In the genomic region with DNA sequence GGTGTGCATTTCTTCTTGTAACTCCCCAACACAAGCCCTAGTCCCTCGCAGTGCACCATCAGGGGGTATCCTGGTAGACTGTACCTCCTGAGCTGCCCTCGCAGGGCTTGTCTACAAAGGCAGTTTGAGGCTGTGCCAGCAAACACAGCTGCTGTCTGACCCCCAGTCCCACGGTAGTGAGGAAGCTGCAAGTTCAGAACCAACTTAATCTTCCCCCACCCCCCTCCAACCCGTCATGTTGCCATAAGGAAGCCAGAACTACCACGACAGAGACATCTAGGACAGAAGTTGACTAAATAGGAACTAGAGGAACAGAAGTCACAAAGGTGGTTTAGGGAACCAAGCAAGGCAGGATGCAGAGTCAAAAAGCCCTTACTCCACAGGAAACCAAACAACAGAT, we compare ENCODE assay signal across 8 mouse cellular contexts. TPM values are rescaled to one million over a fixed set of nuclear protein-coding genes. Genes with fewer than 3 reads are reported as not detected.
DNase-seq lines count a peak whose midpoint lies in the region; ATAC-seq and TF ChIP-seq lines count a peak whose summit lies in the region.

No protein-coding gene starts in this region.

- peaks cover 13% of the 10 kb centered on the region; the same call in 1 of the 2 replicates for H3K9me3 ChIP-seq in limb, embryonic 12.5 days

- H3K27ac ChIP-seq in thymus, adult 2 months (ENCODE audit: control insufficient read depth, insufficient read depth, low read length), result peak overlapping the region; percentile 58; the same call in 1 of the 2 replicates
- H3K27ac ChIP-seq in limb, embryonic 12.5 days, result peak overlapping the region; percentile 97

- peaks cover 59% of the 10 kb centered on the region for H3K4me1 ChIP-seq in thymus, adult 2 months (replicated peaks; ENCODE audit: control insufficient read depth, insufficient read depth, low read length)
- peaks cover 63% of the 10 kb centered on the region for H3K4me1 ChIP-seq in limb, embryonic 12.5 days (replicated peaks)

- peak overlapping the region; percentile 46 for H3K4me2 ChIP-seq in limb, embryonic 12.5 days

- WGBS in thymus, adult 2 months, result 7% methylated on average over 5 of the region's 5 CpGs
- 14% methylated on average over 5 of the region's 5 CpGs for WGBS in limb, embryonic 12.5 days

- H3K4me3 ChIP-seq in thymus, adult 2 months (ENCODE audit: control insufficient read depth, insufficient read depth, low read length), result no peak overlapping the region
- H3K4me3 ChIP-seq in limb, embryonic 12.5 days (replicated peaks), result no peak overlapping the region

- no peak for TF ChIP-seq POLR2A in thymus, adult 2 months (IDR thresholded peaks at IDR 0.05; ENCODE audit: control insufficient read depth, extremely low read depth, insufficient read depth, low read length, poor library complexity)

- H3K36me3 ChIP-seq in thymus, adult 2 months (ENCODE audit: control insufficient read depth, insufficient read depth, low read length), result no peaks in the 10 kb centered on the region
- H3K36me3 ChIP-seq in limb, embryonic 12.5 days, result peaks cover 21% of the 10 kb centered on the region

- H3K9ac ChIP-seq in limb, embryonic 12.5 days (replicated peaks), result no peak overlapping the region; the same call in 1 of the 2 replicates

- ATAC-seq in limb, embryonic 12.5 days (ENCODE audit: insufficient number of reproducible peaks, insufficient read depth, low FRiP score, low TSS enrichment, low read depth), result no peak
- no peak for ATAC-seq in erythroblast, adult 5-6 weeks (replicated peaks; ENCODE audit: low FRiP score, poor library complexity, severe bottlenecking)

- H3K27me3 ChIP-seq in thymus, adult 2 months (ENCODE audit: control insufficient read depth, insufficient read depth, low read length), result no peaks in the 10 kb centered on the region
- no peaks in the 10 kb centered on the region for H3K27me3 ChIP-seq in limb, embryonic 12.5 days

- no peak for TF ChIP-seq CTCF in thymus, adult 2 months (IDR thresholded peaks at IDR 0.05; ENCODE audit: borderline replicate concordance, control insufficient read depth, extremely low read depth, insufficient read depth, low read length, poor library complexity)

- peak; percentile 14 for DNase-seq in embryo, embryonic 10 days (ENCODE audit: low spot score)
- DNase-seq in embryo, embryonic 10.5 days (ENCODE audit: low spot score), result no peak
- DNase-seq in thymus, adult 2 months, result no peak
- no peak for DNase-seq in thymus, adult 18-20 months
- DNase-seq in urinary bladder, postnatal 4 days (ENCODE audit: low spot score in 2 of 2), result no peak
- no peak for DNase-seq in layer of hippocampus, postnatal 14 days (ENCODE audit: low spot score in 2 of 2)

RNA-seq across cellular contexts. Expression of gene Actn1, which starts 28.9 kb away (rescaled TPM):
- 153 and 158 TPM in 2 replicates for polyA plus RNA-seq in thymus, adult 2 months (2012; rRNA removed)
- polyA plus RNA-seq in limb, embryonic 12.5 days (2016; fragmentation: Nextera tagmentation; extraction: Ambion mirVana), result 42.0 and 45.8 TPM in 2 replicates
- 13.4 and 17.6 TPM in 2 replicates for total RNA-seq in erythroblast, adult 5-6 weeks (2015; ENCODE audit: low replicate concordance)
- total RNA-seq in erythroblast, adult 5-6 weeks (2017; ENCODE audit: low replicate concordance), result 15.5 and 20.8 TPM in 2 replicates
- total RNA-seq in layer of hippocampus, postnatal 14 days (2021), result 10 to 100 TPM; 86.0 to 91.2 TPM
